Mouse (Mus musculus) kidney, adult 9 months (tissue): Measurements from ENCODE around the gene Nts.
"Not testable (repeated sequence)": the region's sequence is repeated elsewhere in the genome, so short reads cannot be mapped to it uniquely, and the experiment has no call there.

Experiments used
- DNase-seq: peaks from one replicate; pipeline ENCODE4 v3.0.0; 2022

Nts gene

GRCm38 (mm10) chr10:102490386-102490785 lies at the start of gene Nts:
Gene Nts, minus strand, starts transcription at chr10:102490486.
- DNase-seq: no peak

GRCm38 (mm10) chr10:102527901-102528300 lies 37.6 kb upstream of the Nts start:
- DNase-seq: no peak

GRCm38 (mm10) chr10:102514159-102514558 lies 23.9 kb upstream of the Nts start:
- DNase-seq: no peak

GRCm38 (mm10) chr10:102511807-102512461 lies 21.6 kb upstream of the Nts start, which contains the start of gene Rassf9:
Gene Rassf9, plus strand, starts transcription at chr10:102512222.
- DNase-seq: peak; percentile 65

- no peak for DNase-seq
Observed at GRCm38 (mm10) chr10:102511461-102511806, 21.1 kb upstream of the Nts start.

GRCm38 (mm10) chr10:102507386-102507785 lies 17.1 kb upstream of the Nts start:
- no peak for DNase-seq

GRCm38 (mm10) chr10:102498754-102499153 lies 8.5 kb upstream of the Nts start:
- DNase-seq: peak; percentile 67

- peak; percentile 48 for DNase-seq
Observed at GRCm38 (mm10) chr10:102491792-102492191, 1.5 kb upstream of the Nts start.

GRCm38 (mm10) chr10:102469412-102469811 lies 20.9 kb downstream of the Nts start:
- no peak for DNase-seq

GRCm38 (mm10) chr10:102451756-102452155 lies 38.5 kb downstream of the Nts start:
- DNase-seq: peak; percentile 27

- DNase-seq: peak; percentile 61
Observed at GRCm38 (mm10) chr10:102449449-102449848, 40.8 kb downstream of the Nts start.

- DNase-seq: no peak
Observed at GRCm38 (mm10) chr10:102444912-102445556, 45.3 kb downstream of the Nts start.

GRCm38 (mm10) chr10:102435467-102435866 lies 54.8 kb downstream of the Nts start:
- DNase-seq: not testable (repeated sequence)

GRCm38 (mm10) chr10:102435048-102435447 lies 55.2 kb downstream of the Nts start:
- DNase-seq: peak; percentile 19
